Mouse (Mus musculus): ENCODE results near the gene Flot2. TPM values are rescaled to one million over a fixed set of nuclear protein-coding genes. Genes with fewer than 3 reads are reported as not detected.
A peak's percentile ranks its signal among the peaks of the same experiment; 100 is the strongest.
"Not testable (repeated sequence)": the region's sequence is repeated elsewhere in the genome, so short reads cannot be mapped to it uniquely, and the experiment has no call there.

Gene Flot2
- polyA plus RNA-seq, 2 experiments: 16.7 to 17.9 TPM

GRCm38 (mm10) chr11:78044758-78045251, 7.1 kb downstream of the Flot2 start:
- TF ChIP-seq CTCF (IDR thresholded peaks at IDR 0.05; ENCODE audit: low read depth): no peak
- no peak for TF ChIP-seq EP300 (IDR thresholded peaks at IDR 0.05; ENCODE audit: low read depth)
- Histone ChIP-seq H3K36me3 (replicated peaks; ENCODE audit: control insufficient read depth, insufficient read depth, low read depth) (peaks cover 2% of the 10 kb centered on the region; the same call in 1 of the 2 replicates), H3K4me3 (ENCODE audit: insufficient read depth in 1 of 2, low read depth in 2 of 2, low read length in 2 of 2) (no peak overlapping the region), H3K9ac (replicated peaks) (no peak overlapping the region), H3K9me3 (ENCODE audit: control insufficient read depth, low read length) (no peaks in the 10 kb centered on the region), H3K27ac (no peak overlapping the region), H3K27me3 (ENCODE audit: control insufficient read depth, insufficient read depth, low read length) (no peaks in the 10 kb centered on the region), H3K4me1 (replicated peaks; ENCODE audit: control insufficient read depth in 2 of 2, insufficient read depth in 2 of 2, low read length in 1 of 2) (0 out of 4 replicates have a peak, but pooled peaks cover 0 to 4% of the 10 kb centered on the region in 2 experiments), H3K4me2 (ENCODE audit: low read depth) (no peak overlapping the region)
- DNase-seq (ENCODE audit: low read depth in 3 of 3, low spot score in 3 of 3) (no peak), ATAC-seq (ENCODE audit: insufficient read depth) (no peak)
- WGBS (ENCODE audit: insufficient replicate concordance): 77% methylated on average over 5 of the region's 5 CpGs

- not testable (repeated sequence) for H3K36me3 ChIP-seq (replicated peaks; ENCODE audit: control insufficient read depth, insufficient read depth, low read depth); ATAC-seq (ENCODE audit: insufficient read depth); H3K4me2 ChIP-seq (ENCODE audit: low read depth); DNase-seq (ENCODE audit: low read depth in 3 of 3, low spot score in 3 of 3); H3K27ac ChIP-seq; H3K9me3 ChIP-seq (ENCODE audit: control insufficient read depth, low read length); H3K4me3 ChIP-seq (ENCODE audit: insufficient read depth in 1 of 2, low read depth in 2 of 2, low read length in 2 of 2); H3K9ac ChIP-seq (replicated peaks); H3K27me3 ChIP-seq (ENCODE audit: control insufficient read depth, insufficient read depth, low read length)
- H3K4me1 ChIP-seq (replicated peaks; ENCODE audit: control insufficient read depth in 2 of 2, insufficient read depth in 2 of 2, low read length in 1 of 2): peaks cover 7 to 15% of the 10 kb centered on the region in 2 experiments
- whole genome bisulfite sequencing (ENCODE audit: insufficient replicate concordance): 94% methylated on average over 3 of the region's 4 CpGs
Measured at GRCm38 (mm10) chr11:78048637-78049036, 10.9 kb downstream of the Flot2 start.

- Histone ChIP-seq H3K9me3 (ENCODE audit: control insufficient read depth, low read length) (no peaks in the 10 kb centered on the region), H3K4me2 (ENCODE audit: low read depth) (peak overlapping the region; percentile 22), H3K27me3 (ENCODE audit: control insufficient read depth, insufficient read depth, low read length) (no peaks in the 10 kb centered on the region), H3K27ac (no peak overlapping the region), H3K4me3 (ENCODE audit: insufficient read depth in 1 of 2, low read depth in 2 of 2, low read length in 2 of 2) (no peak overlapping the region), H3K36me3 (replicated peaks; ENCODE audit: control insufficient read depth, insufficient read depth, low read depth) (peaks cover 4% of the 10 kb centered on the region; the same call in 1 of the 2 replicates), H3K9ac (replicated peaks) (peak overlapping the region; percentile 7; the same call in 1 of the 2 replicates), H3K4me1 (replicated peaks; ENCODE audit: control insufficient read depth in 2 of 2, insufficient read depth in 2 of 2, low read length in 1 of 2) (peaks cover 7 to 13% of the 10 kb centered on the region in 2 experiments)
- 52% methylated on average over 8 of the region's 8 CpGs for WGBS (ENCODE audit: insufficient replicate concordance)
- TF ChIP-seq CTCF (IDR thresholded peaks at IDR 0.05; ENCODE audit: low read depth) (no peak), EP300 (IDR thresholded peaks at IDR 0.05; ENCODE audit: low read depth) (no peak)
- no peak for DNase-seq (ENCODE audit: low read depth in 3 of 3, low spot score in 3 of 3)
- peak; percentile 84 for ATAC-seq (ENCODE audit: insufficient read depth)
Measured at GRCm38 (mm10) chr11:78053078-78053477, 15.3 kb downstream of the Flot2 start.

- no peak for ATAC-seq (ENCODE audit: insufficient read depth)
- Histone ChIP-seq H3K27me3 (ENCODE audit: control insufficient read depth, insufficient read depth, low read length) (no peaks in the 10 kb centered on the region), H3K36me3 (replicated peaks; ENCODE audit: control insufficient read depth, insufficient read depth, low read depth) (peaks cover 6% of the 10 kb centered on the region; the same call in 1 of the 2 replicates), H3K9ac (replicated peaks) (no peak overlapping the region), H3K4me3 (ENCODE audit: insufficient read depth in 1 of 2, low read depth in 2 of 2, low read length in 2 of 2) (no peak overlapping the region), H3K4me2 (ENCODE audit: low read depth) (no peak overlapping the region), H3K9me3 (ENCODE audit: control insufficient read depth, low read length) (no peaks in the 10 kb centered on the region), H3K4me1 (replicated peaks; ENCODE audit: control insufficient read depth in 2 of 2, insufficient read depth in 2 of 2, low read length in 1 of 2) (peaks cover 22 to 33% of the 10 kb centered on the region in 2 experiments), H3K27ac (no peak overlapping the region)
- 85% methylated on average over 8 of the region's 8 CpGs for WGBS (ENCODE audit: insufficient replicate concordance)
- no peak for DNase-seq (ENCODE audit: low read depth in 3 of 3, low spot score in 3 of 3)
- no peak for TF ChIP-seq CTCF (IDR thresholded peaks at IDR 0.05; ENCODE audit: low read depth)
- TF ChIP-seq EP300 (IDR thresholded peaks at IDR 0.05; ENCODE audit: low read depth): no peak
Measured at GRCm38 (mm10) chr11:78056946-78057345, 19.2 kb downstream of the Flot2 start.

GRCm38 (mm10) chr11:78059833-78060757, 22.4 kb downstream of the Flot2 start:
- peak; percentile 99 for TF ChIP-seq CTCF (IDR thresholded peaks at IDR 0.05; ENCODE audit: low read depth)
- TF ChIP-seq EP300 (IDR thresholded peaks at IDR 0.05; ENCODE audit: low read depth): no peak
- ATAC-seq (ENCODE audit: insufficient read depth) (peak; percentile 81), DNase-seq (ENCODE audit: low read depth in 3 of 3, low spot score in 3 of 3) (peak; percentile 55 to 67 (median 63))
- 41% methylated on average over 9 of the region's 9 CpGs for WGBS (ENCODE audit: insufficient replicate concordance)
- no peak overlapping the region for H3K9ac ChIP-seq (replicated peaks)
- H3K27me3 ChIP-seq (ENCODE audit: control insufficient read depth, insufficient read depth, low read length): no peaks in the 10 kb centered on the region
- peaks cover 38 to 42% of the 10 kb centered on the region in 2 experiments for H3K4me1 ChIP-seq (replicated peaks; ENCODE audit: control insufficient read depth in 2 of 2, insufficient read depth in 2 of 2, low read length in 1 of 2)
- no peak overlapping the region; a peak in 1 of 4 replicates for H3K4me3 ChIP-seq (ENCODE audit: insufficient read depth in 1 of 2, low read depth in 2 of 2, low read length in 2 of 2)
- H3K4me2 ChIP-seq (ENCODE audit: low read depth): peak overlapping the region; percentile 34
- peaks cover 6% of the 10 kb centered on the region; the same call in 1 of the 2 replicates for H3K36me3 ChIP-seq (replicated peaks; ENCODE audit: control insufficient read depth, insufficient read depth, low read depth)
- peak overlapping the region; percentile 81 for H3K27ac ChIP-seq
- H3K9me3 ChIP-seq (ENCODE audit: control insufficient read depth, low read length): no peaks in the 10 kb centered on the region
